Mouse (Mus musculus): ENCODE data around the gene Trafd1. TPM values are rescaled to one million over a fixed set of nuclear protein-coding genes. Genes with fewer than 3 reads are reported as not detected.
A peak's percentile ranks its signal among the peaks of the same experiment; 100 is the strongest.

The Trafd1 gene
- 81.8 and 93.6 TPM in 2 replicates for polyA plus RNA-seq (2015; fragmentation: Nextera tagmentation; extraction: Ambion mirVana)

- under 1% methylated on average over 32 of the region's 45 CpGs for WGBS
- H3K4me3 ChIP-seq (replicated peaks) = peak within 1 kb of the TSS; percentile 74
- peak within 1 kb of the TSS; percentile 69 for H3K4me2 ChIP-seq (replicated peaks)
- H3K36me3 ChIP-seq = peaks cover 23% of the 10 kb centered on the region
- ATAC-seq (ENCODE audit: insufficient number of reproducible peaks, low FRiP score, low TSS enrichment, low read depth) = peak; percentile 91
- H3K9ac ChIP-seq = peak within 1 kb of the TSS; percentile 49
- no peaks in the 10 kb centered on the region for H3K27me3 ChIP-seq
- H3K4me1 ChIP-seq = peaks cover 27% of the 10 kb centered on the region
- 0 out of 2 replicates have a peak, but pooled peaks cover 5% of the 10 kb centered on the region for H3K9me3 ChIP-seq (replicated peaks)
- peak within 1 kb of the TSS; percentile 85 for H3K27ac ChIP-seq (replicated peaks)
Measured at GRCm38 (mm10) chr5:121385461-121386119, at the start of gene Trafd1. Gene Trafd1, minus strand, starts transcription at chr5:121385632.

- ATAC-seq (ENCODE audit: insufficient number of reproducible peaks, low FRiP score, low TSS enrichment, low read depth) = no peak
- Histone ChIP-seq H3K27me3 (no peaks in the 10 kb centered on the region), H3K4me3 (replicated peaks) (no peak overlapping the region), H3K9me3 (replicated peaks) (no peaks in the 10 kb centered on the region), H3K4me1 (no peaks in the 10 kb centered on the region), H3K36me3 (peaks cover 97% of the 10 kb centered on the region), H3K9ac (no peak overlapping the region), H3K4me2 (replicated peaks) (no peak overlapping the region), H3K27ac (replicated peaks) (no peak overlapping the region)
- WGBS = 80% methylated on average over 3 of the region's 3 CpGs
Measured at GRCm38 (mm10) chr5:121428954-121429353, 43.5 kb upstream of the Trafd1 start.

GRCm38 (mm10) chr5:121423297-121423696, 37.9 kb upstream of the Trafd1 start:
- 76% methylated on average over 10 of the region's 10 CpGs for WGBS
- Histone ChIP-seq H3K4me2 (replicated peaks) (no peak overlapping the region), H3K27ac (replicated peaks) (no peak overlapping the region), H3K4me3 (replicated peaks) (no peak overlapping the region), H3K27me3 (no peaks in the 10 kb centered on the region), H3K4me1 (no peaks in the 10 kb centered on the region), H3K36me3 (peaks cover 96% of the 10 kb centered on the region), H3K9ac (no peak overlapping the region), H3K9me3 (replicated peaks) (no peaks in the 10 kb centered on the region)
- no peak for ATAC-seq (ENCODE audit: insufficient number of reproducible peaks, low FRiP score, low TSS enrichment, low read depth)

- Histone ChIP-seq H3K4me3 (replicated peaks) (no peak overlapping the region), H3K36me3 (peaks cover 96% of the 10 kb centered on the region), H3K4me1 (no peaks in the 10 kb centered on the region), H3K27me3 (no peaks in the 10 kb centered on the region), H3K4me2 (replicated peaks) (no peak overlapping the region), H3K27ac (replicated peaks) (no peak overlapping the region), H3K9ac (no peak overlapping the region), H3K9me3 (replicated peaks) (no peaks in the 10 kb centered on the region)
- 91% methylated on average over 6 of the region's 6 CpGs for WGBS
- no peak for ATAC-seq (ENCODE audit: insufficient number of reproducible peaks, low FRiP score, low TSS enrichment, low read depth)
Measured at GRCm38 (mm10) chr5:121422787-121423186, 37.4 kb upstream of the Trafd1 start.

- H3K9me3 ChIP-seq (replicated peaks) = no peaks in the 10 kb centered on the region
- H3K36me3 ChIP-seq = peaks cover 96% of the 10 kb centered on the region
- H3K9ac ChIP-seq = no peak overlapping the region
- H3K4me1 ChIP-seq = no peaks in the 10 kb centered on the region
- no peaks in the 10 kb centered on the region for H3K27me3 ChIP-seq
- no peak overlapping the region for H3K27ac ChIP-seq (replicated peaks)
- no peak for ATAC-seq (ENCODE audit: insufficient number of reproducible peaks, low FRiP score, low TSS enrichment, low read depth)
- no peak overlapping the region for H3K4me2 ChIP-seq (replicated peaks)
- WGBS = 91% methylated on average over 9 of the region's 9 CpGs
- H3K4me3 ChIP-seq (replicated peaks) = no peak overlapping the region
Measured at GRCm38 (mm10) chr5:121420721-121421120, 35.3 kb upstream of the Trafd1 start.

- no peaks in the 10 kb centered on the region for H3K27me3 ChIP-seq
- ATAC-seq (ENCODE audit: insufficient number of reproducible peaks, low FRiP score, low TSS enrichment, low read depth) = no peak
- no peak overlapping the region for H3K9ac ChIP-seq
- H3K27ac ChIP-seq (replicated peaks) = no peak overlapping the region
- no peak overlapping the region for H3K4me3 ChIP-seq (replicated peaks)
- no peaks in the 10 kb centered on the region for H3K9me3 ChIP-seq (replicated peaks)
- H3K4me2 ChIP-seq (replicated peaks) = no peak overlapping the region
- 88% methylated on average over 4 of the region's 4 CpGs for WGBS
- H3K36me3 ChIP-seq = peaks cover 81% of the 10 kb centered on the region
- no peaks in the 10 kb centered on the region for H3K4me1 ChIP-seq
Measured at GRCm38 (mm10) chr5:121410975-121411374, 25.5 kb upstream of the Trafd1 start.

- H3K27me3 ChIP-seq = no peaks in the 10 kb centered on the region
- H3K9ac ChIP-seq = no peak overlapping the region
- H3K4me1 ChIP-seq = no peaks in the 10 kb centered on the region
- H3K4me3 ChIP-seq (replicated peaks) = no peak overlapping the region
- H3K9me3 ChIP-seq (replicated peaks) = no peaks in the 10 kb centered on the region
- no peak overlapping the region for H3K4me2 ChIP-seq (replicated peaks)
- no peak overlapping the region for H3K27ac ChIP-seq (replicated peaks)
- peaks cover 54% of the 10 kb centered on the region for H3K36me3 ChIP-seq
- no peak for ATAC-seq (ENCODE audit: insufficient number of reproducible peaks, low FRiP score, low TSS enrichment, low read depth)
- WGBS = 86% methylated on average over 8 of the region's 8 CpGs
Measured at GRCm38 (mm10) chr5:121407856-121408255, 22.4 kb upstream of the Trafd1 start.

- no peaks in the 10 kb centered on the region for H3K27me3 ChIP-seq
- 87% methylated on average over 5 of the region's 5 CpGs for WGBS
- H3K9me3 ChIP-seq (replicated peaks) = no peaks in the 10 kb centered on the region
- peaks cover 17% of the 10 kb centered on the region for H3K4me1 ChIP-seq
- H3K9ac ChIP-seq = no peak overlapping the region
- peaks cover 13% of the 10 kb centered on the region for H3K36me3 ChIP-seq
- no peak overlapping the region for H3K4me2 ChIP-seq (replicated peaks)
- H3K27ac ChIP-seq (replicated peaks) = no peak overlapping the region
- no peak for ATAC-seq (ENCODE audit: insufficient number of reproducible peaks, low FRiP score, low TSS enrichment, low read depth)
- no peak overlapping the region for H3K4me3 ChIP-seq (replicated peaks)
Measured at GRCm38 (mm10) chr5:121400849-121401248, 15.4 kb upstream of the Trafd1 start.

- peaks cover 13% of the 10 kb centered on the region for H3K36me3 ChIP-seq
- no peak overlapping the region for H3K9ac ChIP-seq
- ATAC-seq (ENCODE audit: insufficient number of reproducible peaks, low FRiP score, low TSS enrichment, low read depth) = no peak
- H3K9me3 ChIP-seq (replicated peaks) = no peaks in the 10 kb centered on the region
- 38% methylated on average over 5 of the region's 5 CpGs for WGBS
- H3K4me3 ChIP-seq (replicated peaks) = no peak overlapping the region
- no peaks in the 10 kb centered on the region for H3K27me3 ChIP-seq
- no peak overlapping the region for H3K4me2 ChIP-seq (replicated peaks)
- peaks cover 17% of the 10 kb centered on the region for H3K4me1 ChIP-seq
- H3K27ac ChIP-seq (replicated peaks) = no peak overlapping the region
Measured at GRCm38 (mm10) chr5:121400064-121400463, 14.6 kb upstream of the Trafd1 start.

GRCm38 (mm10) chr5:121399540-121399939, 14.1 kb upstream of the Trafd1 start:
- H3K27ac ChIP-seq (replicated peaks) = no peak overlapping the region
- H3K36me3 ChIP-seq = peaks cover 13% of the 10 kb centered on the region
- H3K9me3 ChIP-seq (replicated peaks) = no peaks in the 10 kb centered on the region
- H3K27me3 ChIP-seq = no peaks in the 10 kb centered on the region
- peak overlapping the region; percentile 87 for H3K4me2 ChIP-seq (replicated peaks)
- 86% methylated on average over 5 of the region's 5 CpGs for whole genome bisulfite sequencing
- peaks cover 17% of the 10 kb centered on the region for H3K4me1 ChIP-seq
- no peak for ATAC-seq (ENCODE audit: insufficient number of reproducible peaks, low FRiP score, low TSS enrichment, low read depth)
- H3K4me3 ChIP-seq (replicated peaks) = peak overlapping the region; percentile 98; the same call in 1 of the 2 replicates
- H3K9ac ChIP-seq = no peak overlapping the region

- peaks cover 13% of the 10 kb centered on the region for H3K36me3 ChIP-seq
- H3K27me3 ChIP-seq = no peaks in the 10 kb centered on the region
- peak overlapping the region; percentile 98 for H3K4me3 ChIP-seq (replicated peaks)
- H3K27ac ChIP-seq (replicated peaks) = no peak overlapping the region
- no peaks in the 10 kb centered on the region for H3K9me3 ChIP-seq (replicated peaks)
- H3K4me1 ChIP-seq = peaks cover 17% of the 10 kb centered on the region
- peak overlapping the region; percentile 87 for H3K4me2 ChIP-seq (replicated peaks)
- ATAC-seq (ENCODE audit: insufficient number of reproducible peaks, low FRiP score, low TSS enrichment, low read depth) = no peak
- H3K9ac ChIP-seq = peak overlapping the region; percentile 88
- 50% methylated on average over 9 of the region's 9 CpGs for WGBS
Measured at GRCm38 (mm10) chr5:121398965-121399462, 13.6 kb upstream of the Trafd1 start.
